Mouse (Mus musculus) CH12.LX (cell line): ENCODE results near the gene Brd3. TPM values are rescaled to one million over a fixed set of nuclear protein-coding genes. Genes with fewer than 3 reads are reported as not detected.

Source experiments
- DNase-seq: peaks from one replicate; pipeline ENCODE4 v3.0.0-alpha.2; 2013; ENCODE audit errors: extremely low read depth
- H3K27ac ChIP-seq: 2 replicates; pipeline ENCODE4 v1.5.1; 2012; ENCODE audit warnings: low read depth, mild to moderate bottlenecking, control low read depth, moderate library complexity; ENCODE audit not compliant: insufficient read depth
- H3K27me3 ChIP-seq: replicated peaks from 2 replicates; pipeline ENCODE3; 2012; ENCODE audit warnings: inconsistent platforms
- H3K36me3 ChIP-seq, 2 experiments: replicated peaks in 1 of 2; 2 replicates each; pipeline versions ENCODE3 to v1.6.1; 2012; ENCODE audit warnings: inconsistent platforms in 1 of 2, low read length in 1 of 2, mild to moderate bottlenecking in 1 of 2, mixed read lengths in 1 of 2, moderate library complexity in 1 of 2; ENCODE audit not compliant: control insufficient read depth in 1 of 2, insufficient read depth in 1 of 2
- H3K4me1 ChIP-seq, 2 experiments: 2 replicates each; pipeline ENCODE4 v1.6.1; 2012; ENCODE audit warnings: inconsistent platforms in 1 of 2, moderate library complexity in 1 of 2; ENCODE audit not compliant: insufficient read depth in 2 of 2, control insufficient read depth in 1 of 2
- H3K4me2 ChIP-seq: 2 replicates; pipeline ENCODE4 v1.6.1; 2012; ENCODE audit warnings: low read depth, mild to moderate bottlenecking, control low read depth; ENCODE audit not compliant: poor library complexity, insufficient read depth, severe bottlenecking
- H3K4me3 ChIP-seq, 3 experiments: fragments of 150-350 bp in 1 of 3; sonication (generic) in 1 of 3; replicated peaks in 1 of 3; 2 replicates each; pipeline versions ENCODE3 to v1.5.1; 2011 to 2012; ENCODE audit warnings: low read depth in 2 of 3, low read length in 2 of 3, mild to moderate bottlenecking in 2 of 3, moderate library complexity in 2 of 3, control low read depth in 1 of 3, improper control_type of control experiment in 1 of 3, inconsistent platforms in 1 of 3, mixed read lengths in 1 of 3; ENCODE audit not compliant: poor library complexity in 1 of 3
- H3K79me2 ChIP-seq: replicated peaks from 2 replicates; pipeline ENCODE4 v1.6.1; 2012; ENCODE audit warnings: mild to moderate bottlenecking, moderate library complexity; ENCODE audit not compliant: control insufficient read depth, poor library complexity, insufficient read depth, severe bottlenecking; ENCODE audit errors: extremely low read depth
- H3K9ac ChIP-seq: 2 replicates; pipeline ENCODE4 v1.6.1; 2012; ENCODE audit warnings: low read depth, mild to moderate bottlenecking, control low read depth, moderate library complexity; ENCODE audit not compliant: insufficient read depth
- H3K9me3 ChIP-seq: replicated peaks from 2 replicates; pipeline ENCODE3; 2012; ENCODE audit warnings: low read length, inconsistent platforms, mixed read lengths
- BHLHE40 ChIP-seq: IDR thresholded peaks from 2 replicates; pipeline ENCODE4 v1.6.1; 2011; ENCODE audit warnings: mild to moderate bottlenecking, low read depth, low read length, improper control_type of control experiment
- CHD1 ChIP-seq: IDR thresholded peaks from 2 replicates; pipeline ENCODE4 v1.6.1; 2012; ENCODE audit warnings: low read depth, low read length, improper control_type of control experiment, inconsistent platforms
- CHD2 ChIP-seq: IDR thresholded peaks from 2 replicates; pipeline ENCODE4 v1.6.1; 2011; ENCODE audit warnings: low read length, improper control_type of control experiment
- CTCF ChIP-seq, 2 experiments: IDR thresholded peaks in 1 of 2; conservative IDR thresholded peaks in 1 of 2; 2 replicates each; pipeline ENCODE4 v1.5.1; 2011 to 2012; ENCODE audit warnings: low read depth in 2 of 2, low read length in 2 of 2, improper control_type of control experiment in 1 of 2, inconsistent platforms in 1 of 2, mild to moderate bottlenecking in 1 of 2, moderate library complexity in 1 of 2
- E2F4 ChIP-seq: IDR thresholded peaks from 2 replicates; pipeline ENCODE4 v1.6.1; 2011; ENCODE audit warnings: low read depth, low read length, improper control_type of control experiment; ENCODE audit not compliant: insufficient replicate concordance
- ELF1 ChIP-seq: IDR thresholded peaks from 2 replicates; pipeline ENCODE4 v1.6.1; 2014; ENCODE audit warnings: low read depth, mild to moderate bottlenecking, inconsistent platforms, low read length, improper control_type of control experiment
- EP300 ChIP-seq: IDR thresholded peaks from 2 replicates; pipeline ENCODE4 v1.6.1; 2011; ENCODE audit warnings: low read length, improper control_type of control experiment
- ETS1 ChIP-seq: conservative IDR thresholded peaks from 2 replicates; pipeline ENCODE4 v1.6.1; 2012; ENCODE audit warnings: low read depth, mild to moderate bottlenecking, inconsistent platforms, low read length, improper control_type of control experiment, moderate library complexity
- GABPA ChIP-seq: IDR thresholded peaks from 2 replicates; pipeline ENCODE4 v1.6.1; 2012; ENCODE audit warnings: low read depth, low read length, improper control_type of control experiment, inconsistent platforms; ENCODE audit not compliant: insufficient replicate concordance
- HCFC1 ChIP-seq: IDR thresholded peaks from 2 replicates; pipeline ENCODE4 v1.6.1; 2012; ENCODE audit warnings: low read depth, mild to moderate bottlenecking, inconsistent platforms, low read length, improper control_type of control experiment
- IRF4 ChIP-seq: IDR thresholded peaks from 2 replicates; pipeline ENCODE4 v1.6.1; 2014; ENCODE audit warnings: low read depth, mild to moderate bottlenecking, inconsistent platforms, low read length, improper control_type of control experiment
- JUN ChIP-seq: IDR thresholded peaks from 2 replicates; pipeline ENCODE4 v1.6.1; 2011; ENCODE audit warnings: low read depth, mild to moderate bottlenecking, low read length, improper control_type of control experiment, moderate library complexity; ENCODE audit not compliant: insufficient read depth
- JUND ChIP-seq: conservative IDR thresholded peaks from 2 replicates; pipeline ENCODE4 v1.6.1; 2011; ENCODE audit warnings: low read depth, low read length, improper control_type of control experiment
- KAT2A ChIP-seq: IDR thresholded peaks from 2 replicates; pipeline ENCODE4 v1.6.1; 2012; ENCODE audit warnings: low read length, improper control_type of control experiment, inconsistent platforms; ENCODE audit not compliant: insufficient replicate concordance
- MAFK ChIP-seq: IDR thresholded peaks from 2 replicates; pipeline ENCODE4 v1.6.1; 2011; ENCODE audit warnings: low read length, improper control_type of control experiment; ENCODE audit not compliant: insufficient replicate concordance
- MAX ChIP-seq: IDR thresholded peaks from 2 replicates; pipeline ENCODE4 v1.6.1; 2011; ENCODE audit warnings: low read length, improper control_type of control experiment
- MAZ ChIP-seq: IDR thresholded peaks from 2 replicates; pipeline ENCODE4 v1.6.1; 2012; ENCODE audit warnings: low read depth, mild to moderate bottlenecking, inconsistent platforms, low read length, improper control_type of control experiment, moderate library complexity
- MEF2A ChIP-seq: IDR thresholded peaks from 2 replicates; pipeline ENCODE4 v1.6.1; 2014; ENCODE audit warnings: low read depth, mild to moderate bottlenecking, inconsistent platforms, low read length, improper control_type of control experiment, borderline replicate concordance
- MXI1 ChIP-seq: IDR thresholded peaks from 2 replicates; pipeline ENCODE4 v1.6.1; 2011; ENCODE audit warnings: mild to moderate bottlenecking, low read depth, low read length, improper control_type of control experiment
- MYC ChIP-seq: IDR thresholded peaks from 2 replicates; pipeline ENCODE4 v1.6.1; 2011; ENCODE audit warnings: low read depth, mild to moderate bottlenecking, improper control_type of control experiment, low read length
- NELFE ChIP-seq: IDR thresholded peaks from 2 replicates; pipeline ENCODE4 v1.6.1; 2011; ENCODE audit warnings: low read depth, low read length, improper control_type of control experiment
- NRF1 ChIP-seq: IDR thresholded peaks from 2 replicates; pipeline ENCODE4 v1.6.1; 2014; ENCODE audit warnings: low read depth, mild to moderate bottlenecking, inconsistent platforms, low read length, improper control_type of control experiment, moderate library complexity
- PAX5 ChIP-seq: IDR thresholded peaks from 2 replicates; pipeline ENCODE4 v1.6.1; 2012; ENCODE audit warnings: low read length, inconsistent platforms, mixed read lengths
- POLR2A ChIP-seq: IDR thresholded peaks from 2 replicates; pipeline ENCODE4 v1.6.1; 2011; ENCODE audit warnings: low read depth, mild to moderate bottlenecking, improper control_type of control experiment, low read length
- POLR2AphosphoS2 ChIP-seq: IDR thresholded peaks from 2 replicates; pipeline ENCODE4 v1.6.1; 2011; ENCODE audit warnings: low read depth, low read length, improper control_type of control experiment
- RAD21 ChIP-seq: IDR thresholded peaks from 2 replicates; pipeline ENCODE4 v1.6.1; 2011; ENCODE audit warnings: low read depth, mild to moderate bottlenecking, low read length, improper control_type of control experiment, moderate library complexity
- RCOR1 ChIP-seq: conservative IDR thresholded peaks from 2 replicates; pipeline ENCODE4 v1.6.1; 2012; ENCODE audit warnings: low read depth, mild to moderate bottlenecking, inconsistent platforms, low read length, improper control_type of control experiment
- SIN3A ChIP-seq: IDR thresholded peaks from 2 replicates; pipeline ENCODE4 v1.6.1; 2012; ENCODE audit warnings: low read length, improper control_type of control experiment, inconsistent platforms
- SMC3 ChIP-seq: IDR thresholded peaks from 2 replicates; pipeline ENCODE4 v1.6.1; 2011; ENCODE audit warnings: low read depth, low read length, improper control_type of control experiment
- TBP ChIP-seq: conservative IDR thresholded peaks from 2 replicates; pipeline ENCODE4 v1.6.1; 2011; ENCODE audit warnings: low read depth, low read length, improper control_type of control experiment
- TCF12 ChIP-seq: IDR thresholded peaks from 2 replicates; pipeline ENCODE4 v1.6.1; 2014; ENCODE audit warnings: low read depth, mild to moderate bottlenecking, inconsistent platforms, low read length, improper control_type of control experiment
- UBTF ChIP-seq: IDR thresholded peaks from 2 replicates; pipeline ENCODE4 v1.6.1; 2012; ENCODE audit warnings: low read depth, mild to moderate bottlenecking, inconsistent platforms, low read length, improper control_type of control experiment, moderate library complexity
- USF1 ChIP-seq: IDR thresholded peaks from 2 replicates; pipeline ENCODE4 v1.6.1; 2014; ENCODE audit warnings: low read depth, mild to moderate bottlenecking, inconsistent platforms, low read length, improper control_type of control experiment
- USF2 ChIP-seq: conservative IDR thresholded peaks from 2 replicates; pipeline ENCODE4 v1.6.1; 2011; ENCODE audit warnings: low read depth, low read length, improper control_type of control experiment
- ZC3H11A ChIP-seq: IDR thresholded peaks from 2 replicates; pipeline ENCODE4 v1.6.1; 2012; ENCODE audit warnings: low read depth, mild to moderate bottlenecking, inconsistent platforms, low read length, improper control_type of control experiment
- ZKSCAN1 ChIP-seq: IDR thresholded peaks from 2 replicates; pipeline ENCODE4 v1.6.1; 2012; ENCODE audit warnings: low read depth, inconsistent platforms, low read length, improper control_type of control experiment, borderline replicate concordance
- ZMIZ1 ChIP-seq: IDR thresholded peaks from 2 replicates; pipeline ENCODE4 v1.6.1; 2012; ENCODE audit warnings: low read depth, mild to moderate bottlenecking, inconsistent platforms, low read length, improper control_type of control experiment
- ZNF384 ChIP-seq: IDR thresholded peaks from 2 replicates; pipeline ENCODE4 v1.6.1; 2012; ENCODE audit warnings: low read depth, low read length, improper control_type of control experiment, inconsistent platforms
- dilution Hi-C: fragments of 300-500 bp; cut with MboI; formaldehyde crosslinking; loops from 2 replicates; pipeline ENCODE4 v1.14.3; 2020; ENCODE audit warnings: low sequenced_read_pairs; ENCODE audit not compliant: extremely low pct_unique_long_range_greater_than_20kb, extremely low pct_ligation_motif_present
- in situ Hi-C: fragments of 300-500 bp; cut with MboI; formaldehyde crosslinking; loops from 3 replicates; pipeline ENCODE4 v1.14.3; 2019; ENCODE audit warnings: low sequenced_read_pairs, low pct_ligation_motif_present, low pct_unique_long_range_greater_than_20kb, mixed read lengths
- polyA plus RNA-seq: library from polyadenylated mRNA; unstranded; fragments of >175 nt; gene quantifications from 2 replicates; pipeline ENCODE4 v1.2.1, GENCODE M21; 2012; ENCODE audit warnings: low read depth; ENCODE audit not compliant: insufficient read length
- total RNA-seq, 2 experiments: library from RNA; depleted of rRNA; stranded (reverse); fragments of 300-350 nt in 1 of 2; fragments of >200 nt in 1 of 2; gene quantifications; 2 replicates each; pipeline ENCODE4 v1.2.3; 2012 to 2014

Gene Brd3
- total and polyA plus RNA-seq, 3 experiments: 2.5 to 17.1 (median 6.6) TPM

- dilution Hi-C loops: no loop called here
- Histone ChIP-seq H3K9ac (peak within 1 kb of the TSS; percentile 92), H3K79me2 (peaks cover 49% of the 10 kb centered on the region), H3K27me3 (no peaks in the 10 kb centered on the region), H3K4me3 (peak within 1 kb of the TSS; percentile 85 to 98 (median 91)), H3K4me1 (peaks cover 13 to 49% of the 10 kb centered on the region in 2 experiments), H3K36me3 (peaks cover 0 to 18% of the 10 kb centered on the region in 2 experiments), H3K4me2 (peak within 1 kb of the TSS; percentile 83), H3K27ac (peak within 1 kb of the TSS; percentile 47), H3K9me3 (no peaks in the 10 kb centered on the region)
- no peak for TF ChIP-seq E2F4
- TF ChIP-seq USF1: no peak; the same call in 1 of the 2 replicates
- no peak for TF ChIP-seq UBTF
- peak; percentile 83 for TF ChIP-seq SIN3A
- TF ChIP-seq POLR2A: peak; percentile 73
- TF ChIP-seq POLR2AphosphoS2: no peak
- peak in 1 of 2 experiments; percentile 58; a peak in 2 of 4 replicates for TF ChIP-seq CTCF (conservative IDR thresholded peaks at IDR 0.05 in 1 of 2, IDR thresholded peaks at IDR 0.05 in 1 of 2; ENCODE audit: low read depth in 2 of 2, low read length in 2 of 2)
- TF ChIP-seq ELF1: peak; percentile 89
- TF ChIP-seq IRF4: peak; percentile 71; the same call in 1 of the 2 replicates
- no peak for TF ChIP-seq CHD1
- no peak for TF ChIP-seq ZNF384
- TF ChIP-seq RAD21: peak; percentile 57
- peak; percentile 41; the same call in 1 of the 2 replicates for TF ChIP-seq NELFE
- no peak for TF ChIP-seq RCOR1
- peak; percentile 45; the same call in 1 of the 2 replicates for TF ChIP-seq ETS1
- no peak for TF ChIP-seq CHD2
- peak; percentile 51; the same call in 1 of the 2 replicates for TF ChIP-seq MEF2A
- TF ChIP-seq ZKSCAN1: no peak
- no peak for TF ChIP-seq GABPA
- TF ChIP-seq ZC3H11A: peak; percentile 17; the same call in 1 of the 2 replicates
- TF ChIP-seq MAX: peak; percentile 93
- peak; percentile 77 for TF ChIP-seq MAZ
- no peak; the same call in 1 of the 2 replicates for TF ChIP-seq HCFC1
- TF ChIP-seq NRF1: peak; percentile 39; the same call in 1 of the 2 replicates
- TF ChIP-seq JUND: no peak
- TF ChIP-seq TBP: no peak
- no peak for TF ChIP-seq KAT2A
- TF ChIP-seq USF2: no peak
- peak; percentile 95 for TF ChIP-seq BHLHE40
- TF ChIP-seq MYC: peak; percentile 94
- peak; percentile 13; the same call in 1 of the 2 replicates for TF ChIP-seq ZMIZ1
- TF ChIP-seq MXI1: peak; percentile 96
- no peak for TF ChIP-seq MAFK
- TF ChIP-seq EP300: 0 out of 2 replicates have a peak, but pooled peaks have one; percentile 29
- TF ChIP-seq SMC3: peak; percentile 75
- no peak for TF ChIP-seq PAX5
- TF ChIP-seq JUN: no peak
- TF ChIP-seq TCF12: no peak; the same call in 1 of the 2 replicates
- in situ Hi-C loops: loop anchor here (25.0 kb wide), 1 partner anchor 340 kb away; the partner anchor contains the start of gene Adamtsl2
- peak; percentile 94 for DNase-seq
Observed at GRCm38 (mm10) chr2:27426855-27427457, 80.5 kb downstream of the Brd3 start, which contains the start of gene Vav2. Gene Vav2 (minus strand): TSS chr2:27427033.
